ENCODE assay signal across 9 mouse cellular contexts in the genomic region with DNA sequence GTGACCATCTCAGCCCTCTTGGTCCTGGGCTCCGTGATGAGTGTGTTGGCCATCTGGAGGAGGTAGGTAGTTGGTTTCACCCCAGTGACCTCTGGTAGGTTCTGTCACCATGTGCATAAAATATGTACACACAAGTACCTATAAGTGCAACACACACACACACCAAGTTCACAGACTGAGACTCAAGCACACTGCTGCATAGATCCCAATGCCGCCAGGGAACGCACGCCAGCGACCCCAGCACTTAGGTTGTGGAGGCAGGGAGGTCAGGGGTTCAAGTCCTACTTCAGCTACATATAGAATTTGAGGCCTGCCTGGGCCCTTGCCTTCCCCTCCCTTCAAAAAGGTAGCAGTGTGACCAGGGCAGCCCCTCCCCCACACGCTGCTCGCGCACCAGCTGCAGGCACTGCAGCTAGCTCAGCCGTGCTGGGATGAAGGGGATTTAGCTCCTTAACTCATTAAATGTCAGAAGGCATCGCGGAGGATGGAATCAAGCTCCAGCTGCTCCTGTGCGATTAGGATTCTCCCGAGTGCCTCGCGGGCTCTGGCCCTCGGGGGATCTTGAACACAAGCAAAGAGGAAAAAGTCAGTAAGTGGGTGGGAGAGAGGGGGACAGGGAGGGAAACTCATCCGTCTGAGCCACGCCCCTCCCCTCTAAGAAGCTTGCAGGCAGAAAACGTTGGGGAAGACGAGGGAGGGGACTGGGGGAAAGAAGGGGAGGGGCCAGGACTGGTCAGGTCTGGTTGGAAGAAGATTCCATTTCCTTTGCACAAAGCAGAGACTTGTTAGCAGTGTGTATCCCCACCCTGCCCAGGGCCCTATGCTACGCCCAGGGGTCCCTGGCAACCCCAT. TPM values are rescaled to one million over a fixed set of nuclear protein-coding genes. Genes with fewer than 3 reads are reported as not detected.
A peak's percentile ranks its signal among the peaks of the same experiment; 100 is the strongest.
DNase-seq lines count a peak whose midpoint lies in the region; ATAC-seq lines count a peak whose summit lies in the region.
"Had no signal": no experiment of that assay in that cellular context is flagged by ENCODE, and none has a peak within 500 bp of the region (broad histone marks: within the 10 kb centered on the region; RNA-seq: fewer than 3 reads in every experiment).

No protein-coding gene starts in this region.

- H3K27me3 ChIP-seq in heart, embryonic 14.5 days (ENCODE audit: control insufficient read depth, insufficient read depth, low read length), result peaks cover 8% of the 10 kb centered on the region; the same call in 1 of the 2 replicates
- H3K27me3 ChIP-seq in forebrain, embryonic 14.5 days (replicated peaks; ENCODE audit: control insufficient read depth, insufficient read depth, low read length), result no peaks in the 10 kb centered on the region
- peaks cover 25% of the 10 kb centered on the region; the same call in 1 of the 2 replicates for H3K27me3 ChIP-seq in midbrain, embryonic 10.5 days (ENCODE audit: low read depth, poor library complexity, severe bottlenecking)

- 0 out of 4 replicates have a peak overlapping the region, but pooled peaks of 1 of the 2 experiments have one; percentile 4 for H3K4me3 ChIP-seq in heart, embryonic 14.5 days (ENCODE audit: control insufficient read depth in 1 of 2, insufficient read depth in 1 of 2, low read depth in 1 of 2, low read length in 2 of 2)
- H3K4me3 ChIP-seq in forebrain, embryonic 14.5 days (ENCODE audit: low read depth, low read length), result peak overlapping the region; percentile 15; the same call in 1 of the 2 replicates
- peak overlapping the region; percentile 44 for H3K4me3 ChIP-seq in midbrain, embryonic 10.5 days

- 9% methylated on average over 21 of the region's 21 CpGs for WGBS in heart, embryonic 14.5 days
- WGBS in forebrain, embryonic 14.5 days, result 7% methylated on average over 21 of the region's 21 CpGs
- WGBS in midbrain, embryonic 10.5 days, result 4% methylated on average over 21 of the region's 21 CpGs

- H3K36me3 ChIP-seq in heart, embryonic 14.5 days (ENCODE audit: control insufficient read depth, insufficient read depth, low read length), result no peaks in the 10 kb centered on the region
- no peaks in the 10 kb centered on the region for H3K36me3 ChIP-seq in forebrain, embryonic 14.5 days (ENCODE audit: control insufficient read depth, insufficient read depth, low read length)
- peaks cover 5% of the 10 kb centered on the region; the same call in 1 of the 2 replicates for H3K36me3 ChIP-seq in midbrain, embryonic 10.5 days

- no peak overlapping the region for H3K27ac ChIP-seq in heart, embryonic 14.5 days (replicated peaks in 1 of 2; ENCODE audit: control insufficient read depth in 1 of 2, insufficient read depth in 1 of 2, low read depth in 2 of 2, low read length in 2 of 2)
- H3K27ac ChIP-seq in forebrain, embryonic 14.5 days (ENCODE audit: low read depth, low read length), result peak overlapping the region; percentile 46; the same call in 1 of the 2 replicates
- H3K27ac ChIP-seq in midbrain, embryonic 10.5 days (replicated peaks), result peak overlapping the region; percentile 92

- peak overlapping the region; percentile 56 for H3K4me2 ChIP-seq in heart, embryonic 14.5 days (ENCODE audit: low read length)
- peak overlapping the region; percentile 43 for H3K4me2 ChIP-seq in forebrain, embryonic 14.5 days (ENCODE audit: low read length)

- H3K9me3 ChIP-seq in heart, embryonic 14.5 days (ENCODE audit: control insufficient read depth, low read length), result no peaks in the 10 kb centered on the region
- H3K9me3 ChIP-seq in forebrain, embryonic 14.5 days (replicated peaks; ENCODE audit: control insufficient read depth, low read length), result no peaks in the 10 kb centered on the region
- no peaks in the 10 kb centered on the region for H3K9me3 ChIP-seq in midbrain, embryonic 10.5 days (replicated peaks)

- H3K4me1 ChIP-seq in heart, embryonic 14.5 days (ENCODE audit: control insufficient read depth in 2 of 2, insufficient read depth in 2 of 2, low read length in 2 of 2), result peaks cover 3 to 7% of the 10 kb centered on the region in 2 experiments; a peak in 2 of 4 replicates
- peaks cover 9% of the 10 kb centered on the region; the same call in 1 of the 2 replicates for H3K4me1 ChIP-seq in forebrain, embryonic 14.5 days (ENCODE audit: control insufficient read depth, insufficient read depth, low read length)
- H3K4me1 ChIP-seq in midbrain, embryonic 10.5 days, result peaks cover 52% of the 10 kb centered on the region

- intact Hi-C loops in heart, postnatal 10 days (cut with DNase I), result no loop called here

- 0 out of 2 replicates have a peak, but pooled peaks have one; percentile 40 for ATAC-seq in heart, embryonic 14.5 days (ENCODE audit: insufficient number of reproducible peaks, insufficient read depth, low FRiP score, low read depth)
- ATAC-seq in forebrain, embryonic 14.5 days, result peak; percentile 85
- no peak for ATAC-seq in megakaryocyte progenitor cell, adult 5-6 weeks (replicated peaks; ENCODE audit: poor library complexity)

- peak overlapping the region; percentile 34; the same call in 1 of the 2 replicates for H3K9ac ChIP-seq in heart, embryonic 14.5 days (ENCODE audit: low read length)
- H3K9ac ChIP-seq in forebrain, embryonic 14.5 days (ENCODE audit: low read length), result peak overlapping the region; percentile 0; the same call in 1 of the 2 replicates

- DNase-seq in heart, postnatal 10 days, result no peak
- peak; percentile 94 for DNase-seq in R1 (ENCODE audit: low read depth, low spot score)
- DNase-seq in forebrain, embryonic 14.5 days (ENCODE audit: low spot score), result peak; percentile 77
- peak; percentile 88 for DNase-seq in midbrain, embryonic 10.5 days (ENCODE audit: low spot score)
- DNase-seq in thymus, postnatal 0 days (ENCODE audit: low spot score), result no peak
- no peak for DNase-seq in heart, adult 18-20 months

RNA-seq across cellular contexts. Expression of a gene that starts 25.5 kb away (rescaled TPM):
- not detected in 2 replicates for polyA plus RNA-seq in heart, embryonic 14.5 days (2014; fragmentation: Nextera tagmentation; extraction: Ambion mirVana)
- not detected for total RNA-seq in heart, postnatal 10 days (2021)
- polyA plus RNA-seq in forebrain, embryonic 14.5 days (2014; fragmentation: Nextera tagmentation; extraction: Ambion mirVana), result 0.27 and 0.84 TPM in 2 replicates
- polyA plus RNA-seq in midbrain, embryonic 10.5 days (2016; fragmentation: Nextera tagmentation; extraction: Ambion mirVana), result 5.1 and 7.9 TPM in 2 replicates
- polyA plus RNA-seq in thymus, postnatal 0 days (2015; fragmentation: Nextera tagmentation; extraction: Ambion mirVana), result not detected in 2 replicates
- total RNA-seq in megakaryocyte progenitor cell, adult 5-6 weeks (2015), result not detected in 2 replicates
- total RNA-seq in megakaryocyte progenitor cell, adult 5-6 weeks (2017), result not detected in 2 replicates
- not detected for total RNA-seq in heart, adult 18-20 months (2021)
- total RNA-seq: hematopoietic stem cell, adult 5-6 weeks had no signal

RNA-seq across cellular contexts. Expression of a gene that starts 30.7 kb away (rescaled TPM):
- 3.2 and 4.3 TPM in 2 replicates for polyA plus RNA-seq in heart, embryonic 14.5 days (2014; fragmentation: Nextera tagmentation; extraction: Ambion mirVana)
- total RNA-seq in heart, postnatal 10 days (2021), result 10 to 100 TPM; 10.7 to 11.2 TPM
- 3.2 and 5.6 TPM in 2 replicates for polyA plus RNA-seq in forebrain, embryonic 14.5 days (2014; fragmentation: Nextera tagmentation; extraction: Ambion mirVana)
- 17.4 and 18.9 TPM in 2 replicates for polyA plus RNA-seq in midbrain, embryonic 10.5 days (2016; fragmentation: Nextera tagmentation; extraction: Ambion mirVana)
- 9.0 and 10.6 TPM in 2 replicates for polyA plus RNA-seq in thymus, postnatal 0 days (2015; fragmentation: Nextera tagmentation; extraction: Ambion mirVana)
- total RNA-seq in megakaryocyte progenitor cell, adult 5-6 weeks (2015), result 4.4 and 6.5 TPM in 2 replicates
- 7.9 and 9.1 TPM in 2 replicates for total RNA-seq in megakaryocyte progenitor cell, adult 5-6 weeks (2017)
- total RNA-seq in heart, adult 18-20 months (2021), result 10 to 100 TPM in 1 of 2 experiments, 1 to 10 TPM in 1; 7.8 to 10.9 TPM

RNA-seq across cellular contexts. Expression of a gene that starts 32.9 kb away (rescaled TPM):
- polyA plus RNA-seq in heart, embryonic 14.5 days (2014; fragmentation: Nextera tagmentation; extraction: Ambion mirVana), result 95.1 and 98.7 TPM in 2 replicates
- 10 to 100 TPM; 15.4 to 16.6 TPM for total RNA-seq in heart, postnatal 10 days (2021)
- polyA plus RNA-seq in forebrain, embryonic 14.5 days (2014; fragmentation: Nextera tagmentation; extraction: Ambion mirVana), result 63.5 and 63.8 TPM in 2 replicates
- polyA plus RNA-seq in midbrain, embryonic 10.5 days (2016; fragmentation: Nextera tagmentation; extraction: Ambion mirVana), result 271 and 298 TPM in 2 replicates
- polyA plus RNA-seq in thymus, postnatal 0 days (2015; fragmentation: Nextera tagmentation; extraction: Ambion mirVana), result 116 and 154 TPM in 2 replicates
- 115 and 125 TPM in 2 replicates for total RNA-seq in megakaryocyte progenitor cell, adult 5-6 weeks (2015)
- 121 and 137 TPM in 2 replicates for total RNA-seq in megakaryocyte progenitor cell, adult 5-6 weeks (2017)
- total RNA-seq in heart, adult 18-20 months (2021), result under 1 TPM; 0.41 to 0.57 TPM

RNA-seq across cellular contexts. Expression of a gene that starts 44.2 kb away (rescaled TPM):
- polyA plus RNA-seq in heart, embryonic 14.5 days (2014; fragmentation: Nextera tagmentation; extraction: Ambion mirVana), result 0.14 and 0.16 TPM in 2 replicates
- under 1 TPM; 0.10 to 0.22 TPM for total RNA-seq in heart, postnatal 10 days (2021)
- polyA plus RNA-seq in forebrain, embryonic 14.5 days (2014; fragmentation: Nextera tagmentation; extraction: Ambion mirVana), result 12.9 and 13.4 TPM in 2 replicates
- polyA plus RNA-seq in midbrain, embryonic 10.5 days (2016; fragmentation: Nextera tagmentation; extraction: Ambion mirVana), result 4.2 and 4.8 TPM in 2 replicates
- polyA plus RNA-seq in thymus, postnatal 0 days (2015; fragmentation: Nextera tagmentation; extraction: Ambion mirVana), result 0.15 and 0.25 TPM in 2 replicates
- total RNA-seq in megakaryocyte progenitor cell, adult 5-6 weeks (2015), result 0.07 TPM in 1 of 2 replicates, not detected in the other
- 0.14 and 0.17 TPM in 2 replicates for total RNA-seq in megakaryocyte progenitor cell, adult 5-6 weeks (2017)
- total RNA-seq in heart, adult 18-20 months (2021), result under 1 TPM; 0.52 to 0.57 TPM
- total RNA-seq: hematopoietic stem cell, adult 5-6 weeks had no signal

RNA-seq across cellular contexts. Expression of a gene that starts 55.2 kb away (rescaled TPM):
- 48.8 and 56.9 TPM in 2 replicates for polyA plus RNA-seq in heart, embryonic 14.5 days (2014; fragmentation: Nextera tagmentation; extraction: Ambion mirVana)
- 10 to 100 TPM; 28.7 to 33.5 TPM for total RNA-seq in heart, postnatal 10 days (2021)
- polyA plus RNA-seq in forebrain, embryonic 14.5 days (2014; fragmentation: Nextera tagmentation; extraction: Ambion mirVana), result 78.0 and 90.7 TPM in 2 replicates
- 51.5 and 52.2 TPM in 2 replicates for polyA plus RNA-seq in midbrain, embryonic 10.5 days (2016; fragmentation: Nextera tagmentation; extraction: Ambion mirVana)
- 37.4 and 42.6 TPM in 2 replicates for polyA plus RNA-seq in thymus, postnatal 0 days (2015; fragmentation: Nextera tagmentation; extraction: Ambion mirVana)
- total RNA-seq in megakaryocyte progenitor cell, adult 5-6 weeks (2015), result 4.4 and 6.7 TPM in 2 replicates
- 4.0 and 6.3 TPM in 2 replicates for total RNA-seq in megakaryocyte progenitor cell, adult 5-6 weeks (2017)
- 10 to 100 TPM; 20.7 to 26.9 TPM for total RNA-seq in heart, adult 18-20 months (2021)

Comparison
In these comparisons a context has a peak if more than half of its experiments do, and no peak if none do; other contexts are left out.
1. H3K27ac ChIP-seq: peak in forebrain, embryonic 14.5 days (single experiment) and midbrain, embryonic 10.5 days (single experiment); none in heart, embryonic 14.5 days (0 of 2).
2. DNase-seq: peak in R1 (single experiment), forebrain, embryonic 14.5 days (single experiment) and midbrain, embryonic 10.5 days (single experiment); none in heart, postnatal 10 days (0 of 2), thymus, postnatal 0 days (single experiment) and heart, adult 18-20 months (0 of 2).